Mouse (Mus musculus) neural tube, embryonic 10.5 days (tissue): ENCODE results near the gene Ccdc117.
"Not testable (repeated sequence)": the region's sequence is repeated elsewhere in the genome, so short reads cannot be mapped to it uniquely, and the experiment has no call there.

Experiments
- DNase-seq: peaks from one replicate; pipeline ENCODE4 v3.0.0-alpha.2; 2017; ENCODE audit warnings: low spot score; ENCODE audit errors: extremely low spot score

The Ccdc117 gene

GRCm38 (mm10) chr11:5541799-5542481 is at the start of gene Ccdc117:
Gene Ccdc117, minus strand, starts transcription at chr11:5542187.
- DNase-seq, result peak; percentile 89

DNA sequence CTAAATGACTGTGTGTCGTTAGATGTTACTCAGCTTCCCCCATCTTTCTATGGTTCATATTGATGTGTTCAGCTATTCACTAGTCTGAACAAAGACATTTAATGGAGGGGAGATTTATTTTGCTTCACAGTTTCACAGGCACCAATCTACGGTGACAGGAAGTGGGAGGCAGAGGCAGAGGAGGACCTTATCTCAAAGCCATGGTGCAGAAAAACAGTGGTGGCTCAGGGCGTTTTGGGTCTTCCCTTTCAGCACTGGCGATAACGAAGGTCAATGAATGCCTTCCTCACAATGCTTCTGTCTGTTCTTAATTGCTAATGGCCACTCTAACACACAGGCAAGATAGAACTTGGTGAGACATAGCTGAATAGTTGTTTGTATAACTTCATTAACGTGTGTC is 33.1 kb upstream of the Ccdc117 start:
- no peak for DNase-seq

DNA sequence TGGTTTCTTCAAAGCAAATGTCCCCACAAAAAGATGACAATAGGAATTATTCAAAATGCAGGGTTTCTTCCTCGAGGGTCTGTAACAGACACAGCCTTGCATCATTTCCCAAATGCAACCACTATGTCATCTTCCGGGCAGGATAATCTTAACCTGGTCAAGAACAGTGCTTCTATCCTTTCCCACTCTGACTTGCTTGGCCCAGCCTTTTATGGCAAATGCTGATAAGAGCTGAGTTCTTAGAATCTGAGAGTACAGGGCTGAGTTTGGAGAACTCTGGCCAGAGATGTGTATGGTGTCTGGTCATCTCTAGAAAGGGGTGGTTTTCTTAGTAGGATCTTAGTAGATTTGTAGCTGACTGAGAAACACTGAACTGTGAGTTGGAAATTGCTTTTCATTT is 31.8 kb upstream of the Ccdc117 start:
- DNase-seq, result no peak

DNA sequence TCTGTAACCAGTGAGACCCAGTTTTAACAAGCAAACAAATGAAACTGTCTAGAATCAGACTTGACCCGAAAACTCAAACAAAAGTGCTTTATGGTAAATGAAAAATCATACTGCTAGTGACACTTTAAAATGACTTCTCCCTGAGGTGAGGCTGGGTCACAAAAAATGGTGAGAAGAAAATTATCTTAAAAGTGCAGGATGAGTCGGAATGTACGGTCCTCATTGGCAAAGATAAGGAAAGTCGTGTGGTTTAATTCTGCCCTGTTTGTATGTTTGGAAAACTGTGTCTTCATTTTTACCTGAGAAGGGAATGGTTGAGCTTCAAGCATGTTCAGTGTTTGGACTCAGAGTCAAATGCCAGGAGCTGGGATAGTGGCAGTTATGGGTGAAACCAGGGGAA is 29.9 kb upstream of the Ccdc117 start:
- no peak for DNase-seq

DNA sequence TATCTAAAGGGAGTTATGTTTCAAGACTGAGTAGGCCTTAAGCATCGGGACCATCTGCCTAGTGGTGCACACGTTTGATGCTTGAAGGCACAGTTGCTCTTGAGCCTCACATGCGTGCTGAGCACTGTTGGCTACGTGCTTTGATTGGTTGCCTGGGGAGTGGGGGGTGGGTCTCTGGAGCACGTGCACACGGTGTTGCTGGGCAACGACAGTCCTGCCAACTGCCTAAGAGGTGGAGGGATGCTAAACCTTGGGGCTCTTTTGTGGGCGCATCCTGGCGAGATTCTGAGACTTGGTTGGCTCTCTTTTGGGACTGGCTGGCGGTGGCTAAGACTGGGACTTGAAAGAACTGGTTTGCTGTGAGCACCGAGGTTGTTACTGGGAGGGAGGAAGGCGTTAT is 27.5 kb upstream of the Ccdc117 start, which contains the start of gene Ankrd36:
Gene Ankrd36 (plus strand): TSS at position 211 of the 400 bp plus-strand sequence.
- no peak for DNase-seq

- no peak for DNase-seq
Measured at GRCm38 (mm10) chr11:5568082-5568481, 26.1 kb upstream of the Ccdc117 start.

- no peak for DNase-seq
Measured at GRCm38 (mm10) chr11:5567654-5568053, 25.7 kb upstream of the Ccdc117 start.

DNA sequence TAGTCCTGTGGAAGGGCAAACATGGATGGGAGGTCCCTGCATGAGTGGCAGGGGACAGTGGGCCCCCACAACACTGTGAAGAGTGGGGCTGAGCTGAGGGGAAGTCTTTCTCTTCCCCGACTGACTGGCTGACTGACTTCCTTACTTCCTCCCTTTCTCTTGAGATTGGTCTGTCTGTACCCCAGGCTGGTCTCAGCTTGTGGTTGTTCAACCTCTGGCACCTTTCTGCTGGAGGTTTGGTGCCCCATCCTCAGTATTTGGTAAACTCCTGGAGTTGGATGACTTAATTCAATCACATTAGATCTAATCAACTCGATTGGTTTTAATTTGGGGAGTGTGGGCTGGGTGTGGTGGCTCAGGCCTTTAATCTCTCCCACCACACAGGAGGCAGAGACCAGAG is 24.5 kb upstream of the Ccdc117 start:
- no peak for DNase-seq

DNA sequence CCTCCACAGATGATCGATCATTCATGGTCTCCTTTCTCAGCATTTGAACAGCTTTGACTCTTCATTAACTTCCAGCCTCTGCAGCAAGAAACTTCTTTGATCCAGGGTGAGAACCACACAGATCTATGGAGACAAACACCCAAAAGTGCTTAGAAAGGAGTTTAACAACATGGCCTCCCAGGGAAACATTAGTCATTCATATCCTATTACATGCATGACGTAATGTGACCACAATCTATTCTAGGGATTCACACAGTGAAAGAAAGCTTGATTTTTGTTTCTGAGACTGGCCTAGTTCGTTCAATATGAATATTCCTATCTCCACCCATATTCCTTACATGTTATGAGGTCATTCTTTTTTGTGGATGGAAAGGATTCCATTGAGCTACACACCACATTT is 23.6 kb upstream of the Ccdc117 start:
- no peak for DNase-seq

DNA sequence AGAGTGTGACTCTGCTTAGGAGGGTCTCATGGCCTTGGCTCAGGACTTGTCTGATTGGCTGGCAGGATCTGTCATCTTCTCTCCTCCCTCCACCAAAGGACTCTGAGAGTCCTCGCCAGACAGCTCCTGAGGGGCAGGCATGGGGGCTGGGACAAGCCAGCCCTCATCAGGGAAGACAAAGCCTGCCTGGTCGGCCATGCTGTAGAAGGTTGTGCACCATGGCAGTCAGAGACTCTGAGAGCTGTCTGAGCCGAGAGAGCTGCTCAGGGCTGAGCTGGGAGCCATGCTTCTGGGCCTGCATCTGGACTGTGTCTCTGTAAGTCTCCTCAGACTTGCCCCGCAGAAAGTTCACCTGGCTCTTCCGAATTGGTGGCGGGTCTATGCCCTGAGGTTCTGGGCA is 21.9 kb upstream of the Ccdc117 start:
- DNase-seq, result no peak

GRCm38 (mm10) chr11:5562625-5563268 is 20.8 kb upstream of the Ccdc117 start:
- peak; percentile 19 for DNase-seq

DNA sequence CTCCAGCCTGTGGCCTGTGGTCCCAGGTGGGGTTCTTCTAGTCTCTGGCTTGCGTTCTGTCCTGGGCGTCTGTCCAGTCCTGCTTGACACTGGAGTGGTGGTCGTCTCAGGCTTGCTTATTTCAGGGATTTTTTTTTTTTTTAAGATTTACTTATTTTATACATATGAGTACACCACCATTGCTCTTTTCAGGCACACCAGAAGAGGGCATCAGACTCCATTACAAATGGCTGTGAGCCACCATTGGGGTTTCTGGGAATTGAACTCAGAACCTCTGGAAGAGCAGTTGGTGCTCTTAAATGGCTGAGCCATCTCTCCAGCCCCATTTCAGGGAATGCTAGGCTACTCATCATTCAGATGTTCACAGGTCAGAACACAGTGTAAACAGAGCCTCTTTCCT is 18.3 kb upstream of the Ccdc117 start:
- DNase-seq, result no peak

DNA sequence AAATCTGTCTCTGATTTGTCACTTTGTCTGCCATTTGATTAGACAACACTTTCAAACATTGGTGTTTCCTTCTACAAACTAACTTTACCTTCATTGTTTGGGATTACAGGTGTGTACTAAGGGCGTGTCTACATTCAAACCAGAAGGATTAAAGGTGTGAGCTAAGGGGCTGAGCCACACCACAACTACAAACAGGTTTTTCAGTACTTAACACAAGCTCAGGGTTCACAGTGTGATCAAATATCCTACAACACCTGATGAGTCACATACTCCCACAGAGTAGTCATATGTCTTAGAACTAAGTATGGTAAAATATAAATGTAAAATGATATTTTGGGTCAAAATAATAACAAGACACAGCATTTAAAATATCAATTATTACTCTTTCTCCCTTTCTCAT is 9.9 kb upstream of the Ccdc117 start:
- no peak for DNase-seq

DNA sequence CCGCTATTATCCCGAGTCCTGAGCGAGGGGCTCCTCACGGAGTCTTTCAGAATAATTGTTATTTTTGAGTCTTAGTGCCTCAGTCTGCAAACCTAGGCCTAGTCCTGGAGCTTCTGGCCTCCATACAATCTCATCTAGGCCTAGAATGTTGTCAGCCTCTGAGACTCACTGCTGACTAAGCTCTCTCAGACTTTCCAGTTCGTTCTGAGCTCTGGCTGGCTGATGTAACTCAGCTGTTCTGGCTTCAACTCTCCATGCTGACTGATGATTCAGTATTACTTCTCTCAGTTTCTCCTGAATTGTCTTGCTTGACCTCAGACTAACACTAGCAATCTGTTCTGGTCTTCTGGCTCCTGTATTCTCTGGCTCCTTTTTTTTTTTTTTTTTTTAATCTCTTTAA is 9.4 kb upstream of the Ccdc117 start:
- no peak for DNase-seq

GRCm38 (mm10) chr11:5546693-5547092 is 4.7 kb upstream of the Ccdc117 start:
- no peak for DNase-seq

- DNase-seq, result no peak
Measured at GRCm38 (mm10) chr11:5545457-5545856, 3.5 kb upstream of the Ccdc117 start.

DNA sequence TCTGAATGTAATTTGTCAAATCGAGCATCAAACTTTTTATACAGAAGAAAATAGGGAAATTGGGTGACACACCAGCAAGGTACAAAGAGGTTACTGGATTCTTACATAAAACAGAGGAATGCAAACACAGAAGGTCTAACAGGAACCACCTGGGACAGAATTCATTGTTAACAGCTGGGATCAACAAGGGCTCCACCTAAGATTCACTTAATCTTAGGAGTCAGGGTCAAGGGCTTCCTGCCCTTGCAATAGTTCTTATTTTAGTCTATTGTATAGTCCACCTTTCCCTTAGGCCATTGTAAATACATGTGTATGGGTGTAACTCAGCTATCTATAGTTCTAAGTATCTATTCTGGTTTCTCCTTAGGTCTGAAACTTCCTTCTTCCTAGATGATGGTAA is 2.7 kb upstream of the Ccdc117 start:
- not testable (repeated sequence) for DNase-seq

DNA sequence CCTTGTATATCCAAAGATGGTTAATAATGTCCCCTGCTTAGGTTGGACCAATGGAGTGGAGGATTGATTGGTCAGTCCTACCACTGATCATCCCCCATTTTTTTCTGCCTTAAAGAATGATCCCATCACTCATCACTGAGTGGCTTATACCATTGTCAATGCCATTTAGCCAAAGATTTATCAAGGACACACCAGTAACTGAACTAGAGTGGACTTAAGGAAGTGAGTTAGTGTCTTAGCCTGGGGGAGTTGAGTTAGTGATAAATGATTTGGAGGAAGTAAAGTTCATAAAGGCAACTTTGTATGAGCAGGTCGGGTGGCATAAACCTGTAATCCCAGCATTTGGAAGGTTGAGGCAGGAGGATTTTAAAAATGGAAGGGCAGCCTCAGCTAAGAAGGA is 1.3 kb upstream of the Ccdc117 start:
- no peak for DNase-seq

- DNase-seq, result no peak
Measured at GRCm38 (mm10) chr11:5542482-5543185, 647 bp upstream of the Ccdc117 start.

- no peak for DNase-seq
Measured at GRCm38 (mm10) chr11:5541230-5541798, 673 bp downstream of the Ccdc117 start.

GRCm38 (mm10) chr11:5540331-5540730 is 1.7 kb downstream of the Ccdc117 start:
- no peak for DNase-seq

- not testable (repeated sequence) for DNase-seq
Measured at GRCm38 (mm10) chr11:5537454-5537853, 4.5 kb downstream of the Ccdc117 start.
